Mouse (Mus musculus) intestine, embryonic 14.5 days (tissue): ENCODE measurements around the gene Prorsd1. TPM values are rescaled to one million over a fixed set of nuclear protein-coding genes. Genes with fewer than 3 reads are reported as not detected.

Experiments used
- ATAC-seq: fragments of 200-750 bp; cut with Nextera tagmentation; replicated peaks from 2 replicates; pipeline ENCODE4 v1.8.0; 2017; ENCODE audit warnings: low read depth, moderate number of reproducible peaks, moderate TSS enrichment, moderate library complexity; ENCODE audit not compliant: low FRiP score, low TSS enrichment
- DNase-seq: peaks from one replicate; pipeline ENCODE4 v3.0.0-alpha.2; 2018; ENCODE audit warnings: low spot score
- H3K27ac ChIP-seq: fragments of 300-500 bp; sonication (generic); 2 replicates; pipeline ENCODE4 v1.5.1; 2014; ENCODE audit warnings: low read depth, mild to moderate bottlenecking, control low read depth
- H3K27me3 ChIP-seq: fragments of 300-500 bp; sonication (generic); replicated peaks from 2 replicates; pipeline ENCODE4 v1.6.1; 2014; ENCODE audit warnings: low read length, control low read depth; ENCODE audit not compliant: control insufficient read depth, insufficient read depth
- H3K36me3 ChIP-seq: fragments of 300-500 bp; sonication (generic); 2 replicates; pipeline ENCODE4 v1.6.1; 2014; ENCODE audit warnings: low read length, control low read depth; ENCODE audit not compliant: control insufficient read depth, insufficient read depth
- H3K4me1 ChIP-seq: fragments of 300-500 bp; sonication (generic); replicated peaks from 2 replicates; pipeline ENCODE4 v1.6.1; 2014; ENCODE audit warnings: low read length, control low read depth, mixed read lengths; ENCODE audit not compliant: control insufficient read depth, insufficient read depth
- H3K4me2 ChIP-seq: fragments of 300-500 bp; sonication (generic); 2 replicates; pipeline ENCODE4 v1.6.1; 2014; ENCODE audit warnings: low read length
- H3K4me3 ChIP-seq: fragments of 300-500 bp; sonication (generic); 2 replicates; pipeline ENCODE4 v1.5.1; 2014; ENCODE audit warnings: low read depth, low read length, control low read depth, mixed read lengths
- H3K9ac ChIP-seq: fragments of 300-500 bp; sonication (generic); 2 replicates; pipeline ENCODE4 v1.6.1; 2014; ENCODE audit warnings: mild to moderate bottlenecking, low read length
- H3K9me3 ChIP-seq: fragments of 300-500 bp; sonication (generic); 2 replicates; pipeline ENCODE4 v1.6.1; 2016; ENCODE audit warnings: low read length, control low read depth; ENCODE audit not compliant: control insufficient read depth
- WGBS: fragments of 180-500 bp; shearing (Covaris S2); extraction: QIAGEN DNeasy Blood & Tissue Kit; methylation state at CpG from one replicate; pipeline ENCODE4 v1.1.7; 2014; 5-methylcytosine and 5-hydroxymethylcytosine counted together
- polyA plus RNA-seq: library from polyadenylated mRNA; unstranded; fragments of >200 nt; fragmentation: Nextera tagmentation; extraction: Ambion mirVana; gene quantifications from 2 replicates; pipeline ENCODE4 v1.2.1, GENCODE M21; 2014

Gene Prorsd1
- polyA plus RNA-seq, 1 experiment from 2014 or later, result 29.4 TPM

GRCm38 (mm10) chr11:29509421-29509820 is 5.4 kb downstream of the Prorsd1 start:
- Histone ChIP-seq H3K36me3 (peaks cover 46% of the 10 kb centered on the region), H3K4me3 (no peak overlapping the region), H3K27ac (no peak overlapping the region), H3K9ac (no peak overlapping the region), H3K9me3 (no peaks in the 10 kb centered on the region), H3K4me1 (0 out of 2 replicates have a peak, but pooled peaks cover 3% of the 10 kb centered on the region), H3K27me3 (no peaks in the 10 kb centered on the region), H3K4me2 (no peak overlapping the region)
- ATAC-seq, result no peak
- 95% methylated on average over 1 of the region's 1 CpGs for WGBS
- no peak for DNase-seq

- no peaks in the 10 kb centered on the region for H3K4me1 ChIP-seq
- 89% methylated on average over 2 of the region's 2 CpGs for WGBS
- H3K36me3 ChIP-seq, result peaks cover 46% of the 10 kb centered on the region
- no peak overlapping the region for H3K4me3 ChIP-seq
- no peak overlapping the region for H3K9ac ChIP-seq
- H3K9me3 ChIP-seq, result no peaks in the 10 kb centered on the region
- no peak for ATAC-seq
- no peak overlapping the region for H3K4me2 ChIP-seq
- H3K27ac ChIP-seq, result no peak overlapping the region
- no peak for DNase-seq
- no peaks in the 10 kb centered on the region for H3K27me3 ChIP-seq
Measured at GRCm38 (mm10) chr11:29504899-29505625, 9.8 kb downstream of the Prorsd1 start.

DNA sequence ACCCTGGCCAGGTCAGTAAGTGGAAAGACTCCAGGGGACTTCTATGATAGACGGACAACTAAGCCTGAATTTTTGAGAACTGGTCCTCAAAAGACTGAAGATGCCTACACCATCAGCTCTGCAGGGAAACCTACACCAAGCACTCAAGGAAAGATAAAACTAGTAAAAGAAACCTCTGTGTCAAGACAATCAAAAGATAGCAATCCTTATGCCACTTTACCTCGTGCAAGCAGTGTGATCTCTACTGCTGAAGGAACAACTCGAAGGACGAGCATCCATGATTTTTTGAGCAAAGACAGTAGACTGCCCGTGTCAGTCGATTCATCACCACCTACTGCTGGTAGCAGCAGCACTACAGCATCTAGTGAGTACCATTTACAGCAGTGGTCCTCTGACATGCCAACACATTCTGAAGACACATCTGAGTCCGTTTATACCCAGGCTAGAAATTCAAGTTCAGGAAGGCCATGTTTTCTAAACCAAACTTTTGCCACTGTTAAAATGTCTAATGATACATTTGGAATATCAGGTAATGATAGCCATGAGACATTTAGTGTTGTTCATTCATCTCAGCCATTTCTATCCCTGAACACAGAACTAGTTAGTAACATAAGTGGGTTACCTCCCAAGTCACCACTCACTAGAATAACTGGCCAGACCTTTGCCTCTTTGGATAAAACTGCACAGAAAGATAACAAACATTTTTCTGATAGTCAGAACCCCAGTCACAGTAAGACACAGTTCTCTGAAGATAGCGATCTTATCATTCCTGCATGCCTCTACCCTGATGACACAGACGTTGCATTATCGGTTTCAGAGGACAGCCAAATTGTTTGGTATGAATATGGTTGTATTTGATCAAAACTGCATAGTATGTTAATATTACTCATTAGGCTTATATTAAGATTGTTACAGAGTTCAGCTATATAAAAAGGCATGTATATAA is 10.6 kb downstream of the Prorsd1 start:
- ATAC-seq, result no peak
- 89% methylated on average over 10 of the region's 10 CpGs for WGBS
- H3K9me3 ChIP-seq, result no peaks in the 10 kb centered on the region
- no peak overlapping the region for H3K9ac ChIP-seq
- no peaks in the 10 kb centered on the region for H3K27me3 ChIP-seq
- DNase-seq, result no peak
- no peak overlapping the region for H3K4me2 ChIP-seq
- no peak overlapping the region for H3K27ac ChIP-seq
- no peak overlapping the region for H3K4me3 ChIP-seq
- H3K4me1 ChIP-seq, result no peaks in the 10 kb centered on the region
- peaks cover 46% of the 10 kb centered on the region for H3K36me3 ChIP-seq

DNA sequence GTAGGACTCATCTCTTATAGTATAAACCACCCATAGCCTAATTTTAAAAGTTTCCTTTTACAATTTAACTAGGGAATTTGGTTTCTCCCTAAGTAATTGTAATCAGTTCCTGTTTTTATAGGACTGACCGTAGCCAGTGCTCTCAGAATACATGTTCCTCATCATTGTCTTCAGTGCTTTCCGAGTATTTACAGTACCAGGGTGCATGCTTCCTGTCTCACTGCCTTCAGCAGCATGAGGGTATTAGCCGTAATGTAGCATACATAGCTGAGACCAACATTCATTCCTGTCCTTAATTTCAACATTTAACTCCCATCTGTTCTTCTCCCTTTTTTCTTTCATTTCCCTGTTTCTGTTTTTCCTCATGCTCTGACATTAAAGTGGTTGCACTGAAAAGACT is 17.9 kb downstream of the Prorsd1 start:
- 38% methylated on average over 3 of the region's 3 CpGs for WGBS
- no peak overlapping the region for H3K9ac ChIP-seq
- H3K27me3 ChIP-seq, result no peaks in the 10 kb centered on the region
- H3K4me2 ChIP-seq, result no peak overlapping the region
- no peak overlapping the region for H3K4me3 ChIP-seq
- ATAC-seq (no peak), DNase-seq (no peak)
- H3K4me1 ChIP-seq, result no peaks in the 10 kb centered on the region
- peaks cover 25% of the 10 kb centered on the region for H3K36me3 ChIP-seq
- H3K27ac ChIP-seq, result no peak overlapping the region
- H3K9me3 ChIP-seq, result no peaks in the 10 kb centered on the region

DNA sequence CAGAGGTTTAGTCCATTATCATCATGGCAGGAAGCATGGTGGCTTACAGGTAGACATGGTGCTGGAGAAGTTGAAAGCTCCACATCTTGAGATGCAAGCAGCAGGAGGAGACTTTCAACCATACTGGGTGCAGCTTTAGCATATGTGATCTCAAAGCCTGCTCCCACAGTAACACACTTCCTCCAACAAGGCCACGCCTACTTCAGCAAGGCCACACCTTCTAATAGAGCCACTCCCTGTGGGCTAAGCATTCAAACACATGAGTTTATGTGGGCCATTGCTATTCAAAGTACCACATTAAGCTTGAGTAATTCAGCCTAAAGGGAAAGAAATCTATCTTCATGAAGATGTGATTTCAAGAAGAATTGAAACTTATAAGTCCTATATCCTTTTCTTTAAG is 21.7 kb downstream of the Prorsd1 start:
- Histone ChIP-seq H3K4me3 (no peak overlapping the region), H3K4me2 (no peak overlapping the region), H3K36me3 (peaks cover 21% of the 10 kb centered on the region), H3K27ac (no peak overlapping the region), H3K9me3 (no peaks in the 10 kb centered on the region), H3K4me1 (no peaks in the 10 kb centered on the region), H3K9ac (no peak overlapping the region), H3K27me3 (no peaks in the 10 kb centered on the region)
- 90% methylated on average over 1 of the region's 1 CpGs for WGBS
- ATAC-seq (no peak), DNase-seq (no peak)

DNA sequence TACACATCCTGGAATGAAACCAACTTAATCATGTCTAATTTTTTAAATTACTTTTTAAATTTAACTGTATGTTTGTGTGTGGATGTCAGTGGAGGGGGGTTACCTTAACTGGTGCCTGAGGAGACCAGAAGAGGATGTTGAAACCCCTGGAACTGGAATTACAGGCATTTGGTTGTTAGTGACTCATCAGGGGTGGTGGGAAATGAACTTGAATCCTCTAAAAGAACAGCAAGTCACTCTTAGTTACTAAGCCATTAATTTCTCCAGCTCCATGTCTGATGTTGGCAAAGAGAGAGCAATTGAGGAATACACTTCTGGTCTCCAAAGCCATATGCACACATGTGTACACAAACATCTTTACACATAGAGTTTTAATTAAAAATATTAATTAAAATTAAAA is 40.2 kb downstream of the Prorsd1 start:
- H3K9me3 ChIP-seq, result no peaks in the 10 kb centered on the region
- ATAC-seq (no peak), DNase-seq (no peak)
- peaks cover 20% of the 10 kb centered on the region; the same call in 1 of the 2 replicates for H3K36me3 ChIP-seq
- H3K27ac ChIP-seq, result no peak overlapping the region
- H3K4me2 ChIP-seq, result no peak overlapping the region
- no peaks in the 10 kb centered on the region for H3K27me3 ChIP-seq
- no peaks in the 10 kb centered on the region for H3K4me1 ChIP-seq
- no peak overlapping the region for H3K4me3 ChIP-seq
- no peak overlapping the region for H3K9ac ChIP-seq

Other genes starting within 250 kb of the Prorsd1 start
- 19.4 and 20.9 TPM in 2 replicates for gene Ccdc88a, start 141.4 kb downstream of the Prorsd1 start, polyA plus RNA-seq
- gene Mtif2, start 11.4 kb upstream of the Prorsd1 start, polyA plus RNA-seq, result 44.8 and 45.4 TPM in 2 replicates
- gene Clhc1, start 32.9 kb upstream of the Prorsd1 start, polyA plus RNA-seq, result 0.19 and 0.28 TPM in 2 replicates
- 1,435 and 1,466 TPM in 2 replicates for gene Rps27a, start 33.1 kb upstream of the Prorsd1 start, polyA plus RNA-seq
- 49.6 and 54.6 TPM in 2 replicates for gene Rtn4, start 177.9 kb upstream of the Prorsd1 start, polyA plus RNA-seq